Mouse (Mus musculus) left cerebral cortex, adult 11 months (tissue): ENCODE data around the gene Lrrc8b.

Experiments used
- DNase-seq: peaks from one replicate; pipeline ENCODE4 v3.0.0; 2022; ENCODE audit warnings: low spot score

Lrrc8b gene

GRCm38 (mm10) chr5:105484247-105484646 is 68.7 kb downstream of the Lrrc8b start:
- no peak for DNase-seq

DNA sequence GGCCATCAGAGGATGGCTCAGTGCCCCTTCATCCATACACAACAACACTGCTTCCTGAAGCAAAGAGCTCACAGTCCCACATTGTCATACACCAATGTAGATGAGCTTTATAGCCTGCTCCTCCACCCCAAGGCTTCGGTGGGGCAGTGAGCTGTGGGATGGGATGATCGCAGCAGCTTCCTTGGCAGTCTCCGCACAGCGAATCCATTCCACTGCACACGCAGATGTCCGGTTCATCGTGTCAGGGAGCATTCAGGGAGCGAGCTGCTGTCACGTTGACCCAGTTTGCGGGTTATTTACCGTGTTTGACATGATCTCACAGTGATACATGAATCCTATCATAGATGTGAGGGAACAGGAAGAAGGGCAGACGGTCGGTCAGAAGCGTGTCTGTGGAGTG is 69.3 kb downstream of the Lrrc8b start:
- no peak for DNase-seq

DNA sequence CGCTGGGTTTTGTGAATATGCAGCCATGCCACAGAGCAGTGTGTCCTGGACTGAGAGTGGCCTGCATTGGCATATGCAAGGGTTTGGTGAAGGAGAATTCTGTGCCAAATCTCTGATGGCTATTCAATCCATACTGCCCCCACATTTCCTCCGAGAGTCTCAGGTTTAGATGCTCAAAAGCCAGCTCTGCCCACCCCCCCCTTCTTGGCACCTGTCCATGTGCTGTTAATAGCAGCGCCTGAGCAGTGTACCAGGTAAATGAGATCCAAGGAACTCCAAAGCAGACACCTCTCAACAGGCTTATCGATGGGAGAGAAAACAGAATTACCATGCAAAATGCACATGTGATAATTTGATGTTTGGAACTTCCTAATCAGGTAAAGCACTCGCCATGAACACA is 74.6 kb downstream of the Lrrc8b start:
- no peak for DNase-seq

- no peak for DNase-seq
These were observed 75.8 kb downstream of the Lrrc8b start for GRCm38 (mm10) chr5:105491389-105491788.

DNA sequence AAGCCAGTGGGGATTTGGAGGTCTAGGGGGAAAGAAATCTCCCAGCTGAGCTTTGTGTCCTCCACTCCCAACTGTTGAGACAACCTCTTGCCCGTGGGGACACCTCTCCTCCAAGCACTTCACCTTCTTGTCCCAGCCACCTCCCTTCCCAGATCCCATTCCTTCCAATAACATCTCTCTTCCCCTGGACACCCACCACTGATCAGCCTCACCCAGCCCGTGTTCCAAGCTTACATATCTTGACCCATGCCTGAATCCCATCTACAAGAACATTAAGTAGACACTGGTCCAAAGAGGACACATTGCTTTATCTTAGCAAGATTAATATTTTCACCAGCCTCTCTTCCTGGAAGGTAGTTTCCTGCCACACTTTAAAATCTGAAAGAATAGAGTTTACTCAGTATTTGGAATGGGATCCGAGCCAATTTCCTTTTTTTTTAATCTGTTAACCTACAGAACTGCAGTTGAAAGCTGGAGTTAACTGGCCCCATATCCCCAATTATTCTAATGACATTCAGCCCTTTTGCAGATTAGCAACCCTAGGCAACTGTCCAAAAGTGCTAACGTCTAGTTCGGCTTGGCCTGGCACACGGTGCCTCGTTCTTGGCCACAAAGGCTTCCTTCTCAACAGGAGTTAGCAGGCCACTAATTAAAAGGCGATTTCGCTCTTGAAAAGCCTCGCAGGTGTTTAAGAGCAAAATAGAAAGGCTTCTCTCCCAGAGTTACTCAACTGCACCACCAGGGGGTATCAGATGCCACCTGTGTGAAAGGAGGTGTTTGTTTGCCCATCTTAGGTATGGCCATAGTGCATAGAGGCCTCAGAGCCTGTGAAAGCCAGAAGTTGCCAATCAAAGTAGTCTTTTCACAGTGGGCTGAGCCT is 77.0 kb downstream of the Lrrc8b start:
- no peak for DNase-seq

DNA sequence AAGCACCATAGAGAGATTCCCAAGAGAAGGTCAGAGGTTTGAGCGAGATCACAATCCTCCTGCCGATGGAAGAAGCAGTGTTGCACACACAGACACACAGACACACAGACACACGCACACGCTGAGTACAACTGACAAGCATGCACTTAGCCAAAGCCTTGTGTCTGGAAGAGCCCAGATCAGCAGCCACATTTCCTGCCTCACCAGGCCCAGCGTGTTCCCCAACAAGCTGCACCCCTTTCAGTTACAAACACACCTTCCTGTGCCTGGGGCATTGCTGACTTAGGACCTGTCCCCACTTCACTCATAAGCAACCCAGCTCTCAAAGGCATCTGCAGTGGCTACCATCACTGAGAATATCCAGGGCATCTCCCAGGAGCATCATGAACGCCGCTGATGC is 77.8 kb downstream of the Lrrc8b start:
- DNase-seq, result no peak

GRCm38 (mm10) chr5:105494246-105494917 is 78.8 kb downstream of the Lrrc8b start:
- no peak for DNase-seq

DNA sequence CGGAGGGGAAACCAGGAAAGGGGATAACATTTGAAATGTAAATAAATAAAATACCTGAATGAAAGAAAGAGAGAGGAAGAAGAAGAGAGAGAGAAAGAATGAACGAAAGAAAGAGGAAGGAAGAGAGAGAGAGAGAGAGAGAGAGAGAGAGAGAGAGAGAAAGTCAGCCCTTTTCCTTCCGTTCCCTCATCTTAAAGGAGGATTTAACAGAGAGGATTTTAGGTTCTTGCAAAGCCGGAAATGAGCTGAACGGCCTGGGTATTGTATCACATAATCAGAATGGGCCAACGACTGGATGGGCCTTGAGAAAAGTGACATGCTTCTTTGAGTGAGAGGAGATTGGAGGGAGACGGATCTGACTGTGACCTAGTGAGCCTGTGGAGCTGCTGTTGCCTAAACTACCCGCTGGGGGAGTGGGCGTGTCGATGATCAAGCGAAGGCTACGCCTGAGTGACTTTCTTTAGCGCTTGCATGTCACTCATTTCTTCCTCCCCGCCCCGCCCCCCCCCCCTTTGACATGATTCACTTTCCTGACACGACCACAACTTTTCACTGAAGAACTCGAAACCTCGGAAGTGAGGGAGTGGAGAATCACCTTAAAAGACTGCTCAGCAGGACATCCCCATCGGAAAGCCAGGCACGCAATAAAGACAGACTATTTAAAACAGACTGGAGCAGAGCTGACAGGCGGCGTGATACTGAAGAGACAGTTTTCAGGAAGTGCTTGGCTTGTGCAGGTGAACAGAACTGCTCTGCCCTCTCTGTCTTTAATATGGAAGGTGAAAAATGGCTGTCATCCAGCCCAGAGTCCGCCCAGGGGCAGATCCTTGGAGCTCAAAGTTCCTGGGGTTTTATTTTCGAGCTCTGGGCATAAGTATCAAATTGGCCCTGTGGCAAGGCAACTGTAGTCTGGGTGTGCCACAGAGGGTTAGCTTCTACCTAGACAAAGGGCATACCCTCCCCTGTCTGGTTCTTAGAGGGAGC is 79.6 kb downstream of the Lrrc8b start:
- DNase-seq, result no peak

GRCm38 (mm10) chr5:105496133-105496532 is 80.6 kb downstream of the Lrrc8b start:
- no peak for DNase-seq

DNA sequence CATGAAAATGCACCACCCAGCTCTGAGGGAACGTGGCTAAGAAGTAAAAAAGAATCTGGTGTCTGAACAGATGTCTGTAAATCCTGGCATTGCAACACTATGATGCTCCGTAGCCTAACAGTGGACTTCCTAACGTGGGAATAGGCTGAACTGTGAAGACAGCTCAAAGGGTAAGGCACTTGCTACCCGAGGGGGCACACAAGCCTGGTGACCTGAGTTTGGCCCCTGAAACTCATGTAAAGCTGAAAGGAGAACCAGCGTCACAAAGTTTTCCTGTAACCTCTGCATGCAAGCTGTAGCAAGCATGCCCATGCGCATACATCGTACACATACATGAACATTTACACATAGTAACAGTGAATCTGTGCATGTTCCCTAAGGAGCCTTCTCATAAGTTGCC is 81.0 kb downstream of the Lrrc8b start:
- no peak for DNase-seq

- no peak for DNase-seq
These were observed 82.9 kb downstream of the Lrrc8b start for GRCm38 (mm10) chr5:105498429-105499000.

GRCm38 (mm10) chr5:105499396-105499795 is 83.8 kb downstream of the Lrrc8b start:
- DNase-seq, result no peak

GRCm38 (mm10) chr5:105500132-105501121 is 84.9 kb downstream of the Lrrc8b start:
- DNase-seq, result no peak

DNA sequence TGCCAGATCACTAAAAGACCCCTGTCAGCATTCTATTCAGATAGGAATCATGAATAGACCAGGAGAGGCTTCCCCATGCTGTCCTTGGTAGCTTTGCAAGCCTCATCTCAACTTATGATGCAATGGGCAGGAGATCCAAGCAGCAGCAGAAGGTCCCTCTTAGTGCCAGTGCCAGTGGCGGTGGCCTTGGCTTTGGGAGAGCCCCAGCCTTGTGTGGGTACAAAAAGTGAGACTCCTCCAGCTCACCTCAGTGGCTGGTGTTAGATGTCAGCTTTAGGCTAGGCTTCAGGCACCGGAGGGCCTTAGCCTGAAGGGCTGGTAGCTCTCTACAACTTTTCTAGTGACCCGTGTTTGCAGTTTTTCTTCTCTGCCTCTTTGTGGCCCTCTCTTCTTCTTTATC is 85.6 kb downstream of the Lrrc8b start:
- DNase-seq, result no peak

DNA sequence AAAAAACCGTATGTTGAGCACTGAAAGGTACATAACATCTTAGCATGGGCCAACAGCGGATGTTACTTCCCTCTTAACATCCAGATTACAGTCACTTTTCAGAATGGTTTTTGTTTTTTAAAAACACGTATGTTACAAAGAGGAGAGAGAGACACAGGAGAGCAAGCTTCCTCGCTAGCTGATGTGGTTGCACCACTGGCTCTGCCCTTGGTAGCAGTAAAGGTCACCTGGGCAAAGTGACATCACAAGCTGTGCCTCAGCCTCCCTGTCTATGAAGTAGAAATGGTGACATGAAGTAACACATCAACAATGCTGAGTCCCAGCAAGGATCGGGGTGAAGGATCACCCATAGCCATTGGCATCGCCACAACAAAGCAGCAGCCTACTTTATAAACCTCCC is 93.2 kb downstream of the Lrrc8b start:
- DNase-seq, result no peak

DNA sequence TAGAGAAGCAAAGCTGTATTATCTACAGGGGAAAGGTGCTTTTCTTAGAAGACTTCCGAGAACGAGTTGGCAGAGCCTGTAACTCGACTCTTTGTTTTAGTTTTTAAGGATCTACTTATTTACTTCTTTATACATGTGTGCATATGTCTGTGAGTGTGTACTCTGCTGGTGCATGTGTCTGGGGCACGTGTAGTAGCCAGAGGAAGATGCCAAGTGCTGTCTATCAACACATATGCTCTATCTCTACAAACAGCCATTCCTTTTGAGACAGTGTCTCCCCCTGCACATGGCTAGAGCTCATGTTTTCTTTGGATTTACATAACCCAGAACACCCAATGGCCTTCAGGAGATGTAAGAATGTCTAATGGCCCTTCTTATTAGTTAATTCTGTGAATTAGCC is 96.7 kb downstream of the Lrrc8b start:
- no peak for DNase-seq

DNA sequence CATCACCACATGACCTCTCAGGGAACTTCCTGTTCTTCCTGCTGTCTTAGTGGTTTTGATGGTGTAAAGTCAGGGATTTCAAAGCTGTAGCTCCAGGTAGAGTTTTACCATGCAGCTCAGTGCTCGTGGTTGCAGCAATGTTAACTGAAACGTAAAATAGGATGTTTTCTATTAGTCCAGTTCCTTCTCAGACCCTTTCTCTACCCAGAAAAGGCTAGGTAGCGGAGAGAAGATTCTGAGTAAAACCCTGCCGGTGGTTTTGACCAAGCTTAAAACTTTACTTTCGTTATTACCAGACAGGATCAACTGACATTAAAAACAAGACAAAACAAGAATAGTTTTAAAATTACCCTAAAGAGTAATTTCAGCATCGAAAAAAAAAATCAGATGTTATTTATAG is 100.0 kb downstream of the Lrrc8b start:
- no peak for DNase-seq

DNA sequence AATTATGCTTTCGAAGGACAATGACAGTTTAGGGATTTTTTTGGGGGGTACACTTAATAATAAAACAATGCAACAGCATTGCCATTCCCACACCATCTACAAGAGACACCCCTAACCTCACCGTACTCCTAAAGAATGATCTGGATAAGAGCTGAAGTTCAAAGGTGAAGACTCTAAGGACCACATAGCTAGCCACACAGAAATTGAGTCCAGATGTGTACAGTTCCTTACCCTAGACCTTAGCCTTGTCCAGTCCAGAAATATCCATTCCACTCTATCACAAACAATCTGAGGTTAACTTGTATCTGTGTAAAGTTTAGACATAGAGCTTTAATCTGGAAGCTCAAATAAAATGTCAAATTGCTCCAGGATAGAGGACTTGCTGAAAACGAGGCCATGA is 100.7 kb downstream of the Lrrc8b start:
- no peak for DNase-seq

GRCm38 (mm10) chr5:105517992-105518625 is 102.5 kb downstream of the Lrrc8b start:
- DNase-seq, result no peak

GRCm38 (mm10) chr5:105518626-105519095 is 103.1 kb downstream of the Lrrc8b start:
- DNase-seq, result no peak
